Mouse (Mus musculus): ENCODE results near the gene Cnot6. TPM values are rescaled to one million over a fixed set of nuclear protein-coding genes. Genes with fewer than 3 reads are reported as not detected.
A peak's percentile ranks its signal among the peaks of the same experiment; 100 is the strongest.

The Cnot6 gene
- polyA plus RNA-seq, 1 experiment from 2014 or later = 36.0 TPM

GRCm38 (mm10) chr11:49722692-49723091, 10.2 kb upstream of the Cnot6 start:
- DNase-seq (ENCODE audit: low spot score) = no peak
- Histone ChIP-seq H3K4me2 (replicated peaks; ENCODE audit: low read depth, low read length) (no peak overlapping the region), H3K9me3 (ENCODE audit: low read length) (no peaks in the 10 kb centered on the region), H3K27ac (ENCODE audit: low read length) (no peak overlapping the region), H3K9ac (replicated peaks; ENCODE audit: low read depth) (no peak overlapping the region), H3K27me3 (replicated peaks; ENCODE audit: insufficient read depth, low read length) (no peaks in the 10 kb centered on the region), H3K4me1 (ENCODE audit: insufficient read depth, low read depth, low read length) (no peaks in the 10 kb centered on the region), H3K36me3 (ENCODE audit: insufficient read depth, low read length) (no peaks in the 10 kb centered on the region), H3K4me3 (ENCODE audit: low read depth, low read length) (no peak overlapping the region)
- 79% methylated on average over 6 of the region's 6 CpGs for WGBS
- TF ChIP-seq EP300 (IDR thresholded peaks at IDR 0.05) (no peak), CTCF (IDR thresholded peaks at IDR 0.05) (no peak)
- ATAC-seq = no peak

DNA sequence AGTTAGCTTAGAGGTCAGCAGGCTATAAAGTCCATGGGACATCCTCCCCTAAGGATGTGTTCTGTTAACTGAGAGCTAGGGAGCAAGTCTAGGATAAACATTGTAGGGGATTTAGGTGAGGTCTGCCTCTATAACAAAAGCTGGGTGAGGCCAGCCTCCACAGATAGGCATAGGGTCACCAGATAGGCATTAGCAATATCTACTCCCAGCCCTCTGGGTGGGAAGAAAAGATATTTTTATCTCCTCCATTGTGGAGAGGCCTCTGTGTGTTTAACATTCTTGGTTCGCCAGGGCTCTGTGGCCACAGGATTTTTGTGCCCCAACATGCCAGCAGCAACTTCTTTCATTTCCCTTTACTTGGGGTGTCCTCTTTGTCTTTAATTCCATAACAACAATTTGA, 8.8 kb upstream of the Cnot6 start:
- no peaks in the 10 kb centered on the region for H3K4me1 ChIP-seq (ENCODE audit: insufficient read depth, low read depth, low read length)
- DNase-seq (ENCODE audit: low spot score) = no peak
- no peak overlapping the region for H3K9ac ChIP-seq (replicated peaks; ENCODE audit: low read depth)
- H3K9me3 ChIP-seq (ENCODE audit: low read length) = no peaks in the 10 kb centered on the region
- H3K4me3 ChIP-seq (ENCODE audit: low read depth, low read length) = no peak overlapping the region
- H3K27ac ChIP-seq (ENCODE audit: low read length) = no peak overlapping the region
- no peaks in the 10 kb centered on the region for H3K27me3 ChIP-seq (replicated peaks; ENCODE audit: insufficient read depth, low read length)
- ATAC-seq = no peak
- no peak overlapping the region for H3K4me2 ChIP-seq (replicated peaks; ENCODE audit: low read depth, low read length)
- no peaks in the 10 kb centered on the region for H3K36me3 ChIP-seq (ENCODE audit: insufficient read depth, low read length)
- 68% methylated on average over 1 of the region's 1 CpGs for WGBS
- TF ChIP-seq CTCF (IDR thresholded peaks at IDR 0.05) = no peak
- no peak for TF ChIP-seq EP300 (IDR thresholded peaks at IDR 0.05)

GRCm38 (mm10) chr11:49719466-49720151, 7.1 kb upstream of the Cnot6 start:
- H3K27ac ChIP-seq (ENCODE audit: low read length) = no peak overlapping the region
- no peak for ATAC-seq

DNA sequence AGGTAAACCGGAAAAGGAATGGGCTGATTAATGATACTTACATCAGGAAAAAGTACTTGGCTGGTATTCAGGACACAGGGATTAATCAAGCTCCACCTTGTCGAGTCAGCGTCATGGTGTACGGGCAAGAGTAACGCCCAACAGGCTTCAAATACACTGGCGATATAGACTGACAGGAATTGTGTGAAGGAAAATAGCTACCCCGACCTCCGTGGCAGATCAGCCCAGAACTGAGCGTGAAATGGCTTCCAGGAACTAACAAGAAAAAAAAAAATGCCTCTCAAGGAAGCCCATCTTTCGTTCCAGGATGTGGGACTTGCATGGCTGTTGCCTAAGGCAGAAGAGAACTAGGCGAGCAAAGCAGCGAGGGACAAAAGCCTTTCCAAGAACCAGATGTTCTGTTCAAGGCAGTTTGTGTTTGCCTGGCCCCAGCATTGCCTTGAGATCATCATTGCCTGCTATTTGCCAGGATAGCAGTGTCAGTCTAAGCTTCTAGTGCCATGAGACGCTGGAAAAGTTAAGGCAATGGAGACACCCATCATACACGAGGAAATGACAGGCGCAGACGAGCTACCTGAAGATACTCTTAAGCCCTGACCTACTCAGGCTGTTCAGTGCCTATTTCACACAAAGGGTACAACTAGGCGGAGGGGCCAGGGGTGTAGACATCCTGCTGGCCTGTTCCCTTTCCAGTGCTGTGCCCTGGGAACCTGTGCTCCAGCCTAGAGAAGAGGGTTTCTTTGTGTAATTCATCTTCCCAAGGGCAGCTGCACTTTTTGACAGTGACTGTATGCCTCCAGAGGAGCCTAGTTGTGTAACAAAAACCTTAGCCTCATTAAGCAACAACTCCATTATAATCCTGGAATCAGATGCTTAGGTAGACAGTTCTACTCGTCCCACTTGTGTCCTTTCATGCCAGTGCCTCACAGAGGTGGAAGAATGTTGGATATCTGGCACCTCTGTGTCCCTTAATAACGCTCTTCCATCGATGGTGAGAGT, 1.1 kb upstream of the Cnot6 start:
- Histone ChIP-seq H3K36me3 (ENCODE audit: insufficient read depth, low read length) (no peaks in the 10 kb centered on the region), H3K9me3 (ENCODE audit: low read length) (no peaks in the 10 kb centered on the region), H3K27ac (ENCODE audit: low read length) (peak overlapping the region; percentile 92), H3K9ac (replicated peaks; ENCODE audit: low read depth) (peak overlapping the region; percentile 39; the same call in 1 of the 2 replicates), H3K4me1 (ENCODE audit: insufficient read depth, low read depth, low read length) (peaks cover 1% of the 10 kb centered on the region; the same call in 1 of the 2 replicates), H3K4me3 (ENCODE audit: low read depth, low read length) (peak overlapping the region; percentile 96), H3K4me2 (replicated peaks; ENCODE audit: low read depth, low read length) (peak overlapping the region; percentile 71), H3K27me3 (replicated peaks; ENCODE audit: insufficient read depth, low read length) (no peaks in the 10 kb centered on the region)
- ATAC-seq = no peak
- TF ChIP-seq EP300 (IDR thresholded peaks at IDR 0.05) = no peak
- 27% methylated on average over 20 of the region's 20 CpGs for WGBS
- peak; percentile 79 for DNase-seq (ENCODE audit: low spot score)

More at GRCm38 (mm10) chr11:49719466-49720151, 7.1 kb upstream of the Cnot6 start:
- no peak for DNase-seq (ENCODE audit: low spot score)
- 80% methylated on average over 8 of the region's 8 CpGs for WGBS
- H3K4me2 ChIP-seq (replicated peaks; ENCODE audit: low read depth, low read length) = no peak overlapping the region
- no peak overlapping the region for H3K4me3 ChIP-seq (ENCODE audit: low read depth, low read length)
- H3K9me3 ChIP-seq (ENCODE audit: low read length) = no peaks in the 10 kb centered on the region
- H3K9ac ChIP-seq (replicated peaks; ENCODE audit: low read depth) = no peak overlapping the region
- TF ChIP-seq CTCF (IDR thresholded peaks at IDR 0.05) = no peak
- no peak for TF ChIP-seq EP300 (IDR thresholded peaks at IDR 0.05)
- no peaks in the 10 kb centered on the region for H3K36me3 ChIP-seq (ENCODE audit: insufficient read depth, low read length)
- no peaks in the 10 kb centered on the region for H3K27me3 ChIP-seq (replicated peaks; ENCODE audit: insufficient read depth, low read length)
- H3K4me1 ChIP-seq (ENCODE audit: insufficient read depth, low read depth, low read length) = no peaks in the 10 kb centered on the region

DNA sequence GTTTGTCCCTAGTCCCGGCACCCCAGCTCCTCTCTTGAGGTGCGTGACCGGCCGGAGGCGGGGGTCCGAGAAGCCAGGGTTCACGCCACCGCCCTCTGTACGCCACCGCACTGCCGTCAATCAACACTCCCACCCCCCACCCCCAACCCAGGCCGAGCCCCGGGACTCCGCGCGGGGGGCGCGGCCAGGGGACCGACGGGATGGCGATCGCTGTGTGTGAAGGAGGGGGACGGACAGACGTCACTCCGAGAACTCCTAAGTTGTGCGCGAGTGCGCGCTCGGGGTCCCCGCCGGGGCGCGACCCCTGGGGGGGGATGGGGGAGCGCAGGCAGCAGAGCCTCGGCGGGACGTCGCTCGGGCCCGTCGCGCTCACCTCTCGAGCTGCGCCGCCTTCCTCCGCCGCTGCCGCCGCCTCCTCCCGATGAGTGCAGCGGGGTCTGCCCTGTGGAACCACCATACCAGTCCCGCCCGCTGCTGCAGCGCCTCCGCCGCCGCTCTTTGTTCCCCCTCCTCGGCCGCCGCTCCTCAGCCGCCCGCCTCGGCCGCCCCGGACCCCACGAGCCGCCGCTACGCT, 455 bp downstream of the Cnot6 start:
- peak; percentile 51 for ATAC-seq
- peak overlapping the region; percentile 71 for H3K4me2 ChIP-seq (replicated peaks; ENCODE audit: low read depth, low read length)
- DNase-seq (ENCODE audit: low spot score) = peak; percentile 54

GRCm38 (mm10) chr11:49710664-49711063, 1.9 kb downstream of the Cnot6 start:
- DNase-seq (ENCODE audit: low spot score) = no peak
- Histone ChIP-seq H3K27ac (ENCODE audit: low read length) (no peak overlapping the region), H3K4me2 (replicated peaks; ENCODE audit: low read depth, low read length) (peak overlapping the region; percentile 71; the same call in 1 of the 2 replicates), H3K9ac (replicated peaks; ENCODE audit: low read depth) (no peak overlapping the region), H3K27me3 (replicated peaks; ENCODE audit: insufficient read depth, low read length) (no peaks in the 10 kb centered on the region), H3K36me3 (ENCODE audit: insufficient read depth, low read length) (no peaks in the 10 kb centered on the region), H3K4me3 (ENCODE audit: low read depth, low read length) (no peak overlapping the region), H3K4me1 (ENCODE audit: insufficient read depth, low read depth, low read length) (peaks cover 3% of the 10 kb centered on the region; the same call in 1 of the 2 replicates), H3K9me3 (ENCODE audit: low read length) (no peaks in the 10 kb centered on the region)
- no peak for ATAC-seq
- WGBS = 44% methylated on average over 2 of the region's 2 CpGs
- TF ChIP-seq EP300 (IDR thresholded peaks at IDR 0.05) = no peak
- TF ChIP-seq CTCF (IDR thresholded peaks at IDR 0.05) = no peak

More for the DNA sequence above, 455 bp downstream of the Cnot6 start:
- no peaks in the 10 kb centered on the region for H3K36me3 ChIP-seq (ENCODE audit: insufficient read depth, low read length)
- peak overlapping the region; percentile 87 for H3K9ac ChIP-seq (replicated peaks; ENCODE audit: low read depth)
- H3K4me3 ChIP-seq (ENCODE audit: low read depth, low read length) = peak overlapping the region; percentile 96
- TF ChIP-seq EP300 (IDR thresholded peaks at IDR 0.05) = no peak
- TF ChIP-seq CTCF (IDR thresholded peaks at IDR 0.05) = no peak
- H3K27me3 ChIP-seq (replicated peaks; ENCODE audit: insufficient read depth, low read length) = no peaks in the 10 kb centered on the region
- no peaks in the 10 kb centered on the region for H3K9me3 ChIP-seq (ENCODE audit: low read length)
- 2% methylated on average over 40 of the region's 70 CpGs for WGBS
- H3K4me1 ChIP-seq (ENCODE audit: insufficient read depth, low read depth, low read length) = peaks cover 3% of the 10 kb centered on the region; the same call in 1 of the 2 replicates
- H3K27ac ChIP-seq (ENCODE audit: low read length) = peak overlapping the region; percentile 92
